Mouse (Mus musculus) B cell, adult (primary cell): ENCODE results near the gene Gm20422. TPM values are rescaled to one million over a fixed set of nuclear protein-coding genes. Genes with fewer than 3 reads are reported as not detected.

ENCODE experiments used
- total RNA-seq: library from RNA; stranded (reverse); gene quantifications from 4 replicates; pipeline ENCODE4 v1.2.4, GENCODE M21; 2023; ENCODE audit not compliant: inconsistent age

Gm20422 gene
- total RNA-seq: 1.4 to 2.4 TPM (median 2.1 TPM) in 3 of 4 replicates, not detected in the other

DNA sequence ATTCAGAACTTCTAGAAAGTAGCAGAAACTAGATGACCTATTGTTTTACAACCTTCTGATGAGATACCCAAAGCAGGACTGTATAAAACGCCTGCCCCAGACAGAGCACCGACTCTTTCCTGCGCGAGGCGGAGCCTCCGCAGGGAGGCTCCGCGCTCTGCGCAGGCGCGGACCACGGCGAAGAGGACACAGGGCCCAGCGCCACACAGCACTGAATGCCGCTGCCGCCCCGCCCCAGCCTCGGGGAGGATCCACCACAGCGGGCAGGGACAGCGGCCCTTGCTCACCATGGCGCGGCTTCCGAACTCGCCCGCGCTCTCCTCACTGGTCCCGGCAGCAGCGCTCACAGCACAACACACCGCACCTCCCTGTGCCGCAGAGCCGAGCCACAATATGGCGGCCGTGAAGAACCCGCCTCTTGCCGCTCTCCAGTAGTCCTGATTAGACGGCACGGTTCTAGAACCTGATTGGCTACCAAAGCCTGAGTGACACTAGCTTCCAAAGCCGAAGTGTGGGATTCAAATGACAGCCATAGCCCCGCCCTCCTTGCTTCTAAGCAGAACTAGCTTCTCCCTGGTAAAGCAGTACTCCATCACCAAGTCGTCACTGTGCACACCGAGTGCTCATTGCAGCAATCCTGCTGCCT is at the start of gene Gm20422:
Gene Gm20422, minus strand, starts transcription at position 384 of the 646 bp plus-strand sequence.

DNA sequence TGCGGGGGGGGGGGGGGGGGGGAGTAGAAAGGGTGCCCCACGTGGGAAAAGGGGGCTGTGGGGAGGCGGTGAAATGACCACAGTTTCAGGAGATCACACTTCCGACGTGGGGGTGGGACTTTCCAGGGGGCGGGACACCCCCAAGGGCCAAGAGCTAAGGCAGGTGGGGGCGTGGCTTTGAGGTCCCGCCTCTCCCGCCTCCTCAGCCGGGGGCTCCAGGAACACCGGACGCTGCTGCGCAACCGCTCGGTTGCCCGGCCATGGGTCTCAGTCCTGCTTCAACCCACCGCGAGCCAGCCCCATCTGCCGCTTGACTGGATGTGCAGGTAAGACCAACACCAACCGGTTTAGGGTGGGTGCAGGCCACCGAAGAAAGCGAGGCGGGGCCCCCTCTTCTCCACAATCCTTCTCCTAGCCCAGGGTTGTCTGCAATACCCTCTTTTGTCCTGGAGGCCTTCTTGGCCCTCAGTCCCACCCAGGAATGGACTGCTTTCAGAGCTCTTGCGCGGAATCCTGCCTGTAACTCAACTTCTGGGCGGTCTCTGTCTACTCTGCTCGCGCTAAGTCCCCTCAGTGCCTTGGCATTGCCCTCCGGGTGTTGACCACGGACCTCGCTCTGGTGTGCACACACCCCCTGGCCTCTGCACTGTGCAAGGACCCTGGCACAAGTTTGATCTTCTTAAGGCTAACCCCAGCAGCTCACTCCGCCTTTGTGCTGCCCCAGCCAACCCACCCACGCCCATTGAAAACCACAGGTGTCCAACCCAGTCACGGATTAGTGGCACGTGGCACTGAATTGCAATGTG is 47.9 kb upstream of the Gm20422 start, which contains the start of gene Lpar2:
Gene Lpar2, plus strand, starts transcription at position 44 of the 806 bp plus-strand sequence.

DNA sequence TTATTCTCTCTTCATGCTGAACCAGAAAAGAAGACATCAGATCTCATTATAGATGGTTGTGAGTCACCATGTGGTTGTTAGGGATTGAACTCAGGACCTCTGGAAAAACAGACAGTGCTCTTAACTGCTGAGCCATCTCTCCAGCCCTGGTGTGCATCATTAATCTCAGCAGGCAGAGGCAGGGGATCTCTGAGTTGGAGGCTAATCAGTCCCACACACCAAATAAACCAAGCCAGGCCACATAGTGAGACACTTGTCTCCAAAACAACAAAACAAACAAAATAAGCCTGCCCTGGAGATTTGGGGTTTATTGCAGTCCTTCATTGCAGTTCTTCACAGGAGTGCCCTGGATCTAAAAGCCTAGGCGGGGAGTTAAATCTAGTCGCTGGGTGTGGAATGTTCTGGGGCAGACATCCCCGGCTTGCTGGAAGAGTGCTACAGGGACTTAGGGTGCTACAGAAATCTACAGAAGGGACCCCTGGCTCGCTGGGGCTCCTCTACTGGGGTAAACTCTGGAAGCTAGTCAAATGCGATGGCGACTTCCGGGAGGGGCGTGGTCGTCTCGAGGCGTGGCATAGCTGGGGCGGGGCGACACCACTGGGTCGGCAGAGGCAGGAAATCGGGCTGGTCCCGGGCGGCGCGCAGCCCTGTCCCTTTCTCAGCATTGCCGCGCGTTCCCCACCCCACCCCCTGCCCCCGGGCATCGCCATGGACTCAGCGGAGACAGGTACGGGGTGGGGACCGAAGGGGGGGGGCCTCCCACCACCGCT is 33.6 kb upstream of the Gm20422 start, which contains the start of gene Gmip:
Gene Gmip, plus strand, starts transcription at position 586 of the 770 bp plus-strand sequence.

DNA sequence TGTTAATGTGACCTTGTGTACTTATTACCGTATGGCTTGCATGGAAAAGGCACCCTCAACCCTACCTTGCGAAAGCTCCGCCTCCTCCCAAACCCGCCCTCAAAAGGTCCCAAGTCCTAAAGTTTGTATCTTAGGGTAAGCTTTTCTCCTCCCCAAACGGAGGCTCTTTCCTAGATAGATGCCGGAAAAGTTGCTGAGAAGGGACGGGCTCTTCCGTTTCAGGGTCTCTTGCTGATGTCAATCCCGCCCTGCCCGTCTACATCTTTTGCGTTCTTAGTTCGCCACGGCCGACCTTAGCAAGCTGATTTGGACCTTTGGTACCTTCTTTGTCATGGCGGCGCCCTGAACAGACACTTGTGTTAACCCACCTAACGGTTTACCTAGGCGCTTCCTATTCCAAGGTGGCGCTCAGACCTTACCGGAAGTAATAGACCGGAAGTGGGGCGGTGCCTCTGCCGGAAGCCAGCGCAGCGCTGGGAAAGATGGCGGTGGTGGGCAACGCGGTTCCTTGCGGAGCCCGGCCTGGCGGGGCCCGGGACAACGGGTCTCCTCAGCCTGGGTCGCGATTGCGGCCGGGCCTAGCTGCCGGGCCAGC is 16.2 kb upstream of the Gm20422 start, which contains the start of the genes Atp13a1 and Zfp866:
Gene Atp13a1, plus strand, starts transcription at position 391 of the 595 bp plus-strand sequence.
Gene Zfp866, minus strand, starts transcription at position 406 of the 595 bp plus-strand sequence.

DNA sequence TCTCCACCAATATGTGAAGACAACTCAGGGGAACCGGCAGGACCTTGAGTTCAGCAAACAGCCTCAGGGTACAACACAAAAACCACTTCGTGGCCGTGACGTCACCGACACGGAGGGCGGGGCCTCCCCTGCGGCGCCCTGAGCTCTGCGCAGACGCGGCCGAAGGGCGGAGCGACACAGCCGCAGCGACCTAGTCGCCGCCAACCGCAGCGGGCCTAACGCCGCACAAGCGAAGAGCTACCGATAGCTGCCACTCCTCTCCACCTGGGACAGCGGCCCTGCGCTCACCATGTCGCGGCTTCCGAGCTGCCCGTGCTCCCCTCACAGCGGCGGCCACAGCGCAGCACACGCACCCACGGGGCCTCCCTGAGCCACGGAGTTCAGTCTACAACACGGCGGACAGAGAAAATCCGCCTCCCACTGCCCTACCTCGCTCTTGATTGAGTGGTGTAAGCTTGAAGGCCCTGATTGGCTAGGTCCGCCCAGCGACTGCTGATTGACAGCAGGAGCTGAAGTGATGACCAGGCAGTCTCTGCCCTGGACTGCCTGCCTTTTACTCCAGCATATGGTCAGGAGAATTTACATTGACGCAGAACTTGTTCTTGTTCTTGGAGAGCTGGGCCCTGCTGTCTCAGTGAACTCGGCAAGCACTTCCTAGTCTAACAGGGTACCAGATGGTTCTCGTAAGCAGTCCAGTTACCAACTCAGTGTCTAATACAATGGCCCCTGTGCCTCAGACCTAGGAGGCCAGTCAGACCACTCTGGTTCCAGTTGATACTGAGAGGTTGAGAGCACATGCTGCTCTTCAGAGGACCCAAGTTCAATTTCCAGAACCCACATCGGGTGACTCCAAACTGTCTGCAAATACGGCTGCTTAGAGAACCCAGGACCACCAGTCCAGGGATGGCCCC is 24.9 kb downstream of the Gm20422 start, which contains the start of gene Zfp963:
Gene Zfp963, minus strand, starts transcription at position 427 of the 911 bp plus-strand sequence.

DNA sequence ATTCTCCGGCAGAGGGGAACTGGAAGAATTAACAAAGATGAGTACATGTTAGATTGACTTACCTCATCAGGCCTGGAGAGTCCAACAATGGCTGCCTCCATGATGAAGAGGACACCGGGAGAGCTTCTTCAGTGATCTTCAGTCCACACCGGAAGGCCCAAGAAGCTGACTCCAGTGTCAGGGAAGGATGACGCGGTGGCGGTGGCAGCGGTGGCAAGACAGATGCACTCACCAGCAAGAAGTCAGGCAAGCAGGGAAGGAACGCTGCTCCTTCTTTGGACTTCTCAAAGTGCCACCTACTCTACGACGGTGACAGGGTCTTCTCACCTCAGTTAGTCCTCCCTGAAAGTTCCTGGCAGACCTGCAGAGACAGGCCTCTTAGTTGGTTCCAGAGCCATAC is 64.1 kb downstream of the Gm20422 start, which contains the start of gene Zfp869:
Gene Zfp869, minus strand, starts transcription at position 101 of the 400 bp plus-strand sequence.

Other genes with a start within 250 kb of the Gm20422 start
- 77.0 to 83.9 TPM (median 80.3 TPM) in 4 replicates for gene Zfp868, start 149.3 kb downstream of the Gm20422 start, total RNA-seq
- 0.78 to 1.8 TPM (median 1.2 TPM) in 4 replicates for gene Zfp964, start 120.4 kb downstream of the Gm20422 start, total RNA-seq
- gene Zfp869, start 64.2 kb downstream of the Gm20422 start, total RNA-seq: 89.5 to 96.5 TPM (median 91.0 TPM) in 4 replicates
- gene Zfp963, start 24.9 kb downstream of the Gm20422 start, total RNA-seq: 3.4 to 4.0 TPM (median 3.8 TPM) in 4 replicates
- 56.8 to 65.3 TPM (median 58.0 TPM) in 4 replicates for gene Atp13a1, start 16.3 kb upstream of the Gm20422 start, total RNA-seq
- 20.5 to 23.7 TPM (median 21.3 TPM) in 4 replicates for gene Zfp866, start 16.3 kb upstream of the Gm20422 start, total RNA-seq
- gene Gmip, start 33.8 kb upstream of the Gm20422 start, total RNA-seq: 407 to 426 TPM (median 414 TPM) in 4 replicates
- 6.2 to 7.4 TPM (median 6.7 TPM) in 4 replicates for gene Lpar2, start 47.5 kb upstream of the Gm20422 start, total RNA-seq
- 6.1 to 8.6 TPM (median 7.4 TPM) in 4 replicates for gene Pbx4, start 57.6 kb upstream of the Gm20422 start, total RNA-seq
- 0.16 TPM in 1 of 4 replicates, not detected in the others for gene Cilp2, start 112.8 kb upstream of the Gm20422 start, total RNA-seq
- 0.67 to 1.2 TPM (median 0.78 TPM) in 4 replicates for gene Tssk6, start 127.3 kb upstream of the Gm20422 start, total RNA-seq
- 46.3 to 55.9 TPM (median 52.5 TPM) in 4 replicates for gene Ndufa13, start 127.7 kb upstream of the Gm20422 start, total RNA-seq
- 2.5 to 3.1 TPM in 2 of 4 replicates, not detected in the others for gene Yjefn3, start 127.8 kb upstream of the Gm20422 start, total RNA-seq
- gene Gatad2a, start 221.5 kb upstream of the Gm20422 start, total RNA-seq: 95.7 to 102 TPM (median 98.3 TPM) in 4 replicates